Mouse (Mus musculus) forebrain, embryonic 10.5 days (tissue): Measurements from ENCODE around the gene Samd4. TPM values are rescaled to one million over a fixed set of nuclear protein-coding genes. Genes with fewer than 3 reads are reported as not detected.
A peak's percentile ranks its signal among the peaks of the same experiment; 100 is the strongest.

Source experiments
- DNase-seq: peaks from one replicate; pipeline ENCODE4 v3.0.0-alpha.2; 2017; ENCODE audit warnings: low spot score; ENCODE audit errors: extremely low spot score
- H3K27ac ChIP-seq: fragments of 300-500 bp; sonication (generic); 2 replicates; pipeline ENCODE4 v1.5.1; 2016; ENCODE audit warnings: mild to moderate bottlenecking
- H3K27me3 ChIP-seq: fragments of 300-500 bp; sonication (generic); 2 replicates; pipeline ENCODE4 v1.6.1; 2016; ENCODE audit warnings: mild to moderate bottlenecking; ENCODE audit not compliant: poor library complexity, severe bottlenecking
- H3K36me3 ChIP-seq: fragments of 300-500 bp; sonication (generic); replicated peaks from 2 replicates; pipeline ENCODE4 v1.6.1; 2016; ENCODE audit warnings: mild to moderate bottlenecking, moderate library complexity
- H3K4me1 ChIP-seq: fragments of 300-500 bp; sonication (generic); 2 replicates; pipeline ENCODE4 v1.6.1; 2016
- H3K4me3 ChIP-seq: fragments of 300-500 bp; sonication (generic); 2 replicates; pipeline ENCODE4 v1.5.1; 2016; ENCODE audit warnings: mild to moderate bottlenecking, moderate library complexity
- H3K9me3 ChIP-seq: fragments of 300-500 bp; sonication (generic); 2 replicates; pipeline ENCODE4 v1.6.1; 2016; ENCODE audit warnings: mild to moderate bottlenecking, moderate library complexity
- WGBS: fragments of 180-500 bp; shearing (Covaris S2); methylation state at CpG from one replicate; pipeline ENCODE4 v1.1.7; 2016; 5-methylcytosine and 5-hydroxymethylcytosine counted together
- polyA plus RNA-seq: library from polyadenylated mRNA; unstranded; fragments of >200 nt; fragmentation: Nextera tagmentation; extraction: Ambion mirVana; gene quantifications from 2 replicates; pipeline ENCODE4 v1.2.1, GENCODE M21; 2016

Gene Samd4
- polyA plus RNA-seq, 1 experiment from 2014 or later = 3.7 TPM

DNA sequence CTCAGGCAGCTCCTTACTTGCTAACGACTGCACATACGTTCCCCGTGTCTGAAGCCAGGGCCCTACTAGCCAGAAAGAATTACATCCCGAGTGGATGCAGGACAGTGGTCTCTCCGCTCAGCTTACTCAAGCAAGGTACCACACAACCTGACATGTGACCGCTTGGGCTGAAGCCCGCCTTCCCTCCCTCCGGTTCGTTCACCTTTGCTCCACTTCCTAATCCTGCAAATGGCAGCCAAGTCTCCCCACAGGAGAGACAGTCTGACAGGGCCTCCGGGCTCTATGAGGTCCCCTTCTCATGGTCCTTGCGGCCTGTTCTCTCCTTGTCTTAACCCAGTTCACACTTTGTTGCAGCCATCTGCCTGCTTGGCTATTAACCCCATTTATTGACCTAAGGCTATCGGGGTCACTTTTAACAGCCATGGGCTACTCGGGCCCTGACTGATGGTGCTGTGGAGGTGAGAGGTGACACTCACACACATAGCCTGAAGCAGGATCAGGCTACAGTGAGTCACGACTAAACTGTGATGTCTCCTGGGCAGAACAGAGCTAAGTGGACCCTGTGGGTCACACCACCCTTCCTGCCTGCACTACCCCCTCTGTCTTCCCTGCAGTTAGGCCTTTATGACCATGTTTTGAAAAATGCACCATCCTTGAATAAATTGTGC is 192.5 kb downstream of the Samd4 start:
- 86% methylated on average over 14 of the region's 14 CpGs for WGBS
- Histone ChIP-seq H3K9me3 (no peaks in the 10 kb centered on the region), H3K27me3 (no peaks in the 10 kb centered on the region), H3K4me1 (peaks cover 9% of the 10 kb centered on the region), H3K27ac (no peak overlapping the region), H3K36me3 (peaks cover 12% of the 10 kb centered on the region), H3K4me3 (no peak overlapping the region)
- DNase-seq = no peak

DNA sequence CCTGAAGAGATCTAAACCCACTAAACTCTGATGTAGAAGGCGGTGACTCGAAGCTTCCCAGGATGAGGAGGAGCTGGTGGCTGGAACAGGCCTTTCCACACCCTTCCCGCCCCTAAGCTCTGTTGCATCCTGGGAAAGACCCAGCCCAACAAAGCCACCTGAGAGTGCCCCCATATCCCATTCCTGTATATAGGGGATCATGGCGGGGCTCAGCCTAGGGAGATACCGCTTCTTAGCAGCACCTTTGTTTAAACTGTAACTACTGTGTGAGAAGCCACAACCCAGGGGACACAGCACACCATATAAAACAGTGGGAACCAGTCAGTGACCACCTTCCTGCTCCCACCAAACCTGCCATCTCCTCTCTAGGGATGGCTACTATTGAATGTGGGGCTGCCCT is 193.2 kb downstream of the Samd4 start:
- no peak for DNase-seq
- no peaks in the 10 kb centered on the region for H3K9me3 ChIP-seq
- peaks cover 12% of the 10 kb centered on the region for H3K36me3 ChIP-seq
- WGBS = 93% methylated on average over 5 of the region's 5 CpGs
- H3K4me3 ChIP-seq = no peak overlapping the region
- H3K4me1 ChIP-seq = peaks cover 9% of the 10 kb centered on the region
- no peaks in the 10 kb centered on the region for H3K27me3 ChIP-seq
- no peak overlapping the region for H3K27ac ChIP-seq

DNA sequence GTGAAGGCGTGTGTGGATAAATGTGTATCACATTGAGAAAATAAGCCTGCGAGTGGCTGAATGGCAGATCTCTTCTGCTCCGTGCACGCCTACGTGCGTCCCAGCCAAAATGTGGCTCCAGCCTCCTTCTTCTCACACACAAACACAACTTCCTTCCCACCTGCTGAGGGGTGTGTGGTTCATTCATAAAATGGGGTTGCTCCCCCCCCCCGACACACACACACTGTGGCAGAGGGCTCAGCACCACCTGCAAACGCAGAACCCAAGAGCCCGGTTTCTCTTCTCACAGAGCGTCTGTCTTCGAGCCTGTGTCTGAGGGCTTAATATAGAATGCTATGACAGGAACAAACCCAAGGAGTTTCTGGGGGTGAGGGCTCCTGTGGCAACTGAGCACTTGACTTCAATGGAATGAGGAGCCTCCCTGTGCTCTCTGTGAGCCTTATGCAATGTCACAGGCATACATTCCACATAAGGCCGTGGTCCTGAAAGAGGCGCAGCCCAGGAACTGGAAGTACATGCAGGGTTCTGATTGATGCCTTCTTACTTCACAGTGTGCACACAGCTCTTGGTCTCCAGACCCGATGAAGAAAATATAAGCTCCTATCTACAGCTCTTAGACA is 194.4 kb downstream of the Samd4 start:
- H3K4me1 ChIP-seq = peaks cover 9% of the 10 kb centered on the region
- no peak for DNase-seq
- H3K27me3 ChIP-seq = no peaks in the 10 kb centered on the region
- H3K9me3 ChIP-seq = no peaks in the 10 kb centered on the region
- H3K4me3 ChIP-seq = no peak overlapping the region
- H3K27ac ChIP-seq = no peak overlapping the region
- 94% methylated on average over 14 of the region's 14 CpGs for WGBS
- peaks cover 12% of the 10 kb centered on the region for H3K36me3 ChIP-seq

DNA sequence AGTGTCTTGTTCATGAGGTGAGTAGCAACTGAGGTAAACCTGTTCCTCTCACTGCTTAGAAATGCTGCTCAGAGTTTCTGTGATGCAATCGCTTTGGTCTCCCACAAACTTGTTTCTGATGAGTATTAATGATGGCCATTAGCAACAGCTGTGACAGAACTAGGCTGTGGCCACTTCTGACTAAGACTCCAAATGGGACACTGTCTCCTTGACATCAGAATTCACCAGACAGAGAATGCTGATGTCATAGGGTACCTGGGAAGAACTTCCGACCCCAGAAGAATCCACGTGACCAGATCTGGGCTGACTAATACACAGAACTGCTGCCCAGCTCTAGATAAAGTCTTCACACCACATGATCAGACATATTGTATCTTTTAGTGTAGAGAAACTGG is 194.9 kb downstream of the Samd4 start:
- WGBS = 92% methylated on average over 3 of the region's 3 CpGs

DNA sequence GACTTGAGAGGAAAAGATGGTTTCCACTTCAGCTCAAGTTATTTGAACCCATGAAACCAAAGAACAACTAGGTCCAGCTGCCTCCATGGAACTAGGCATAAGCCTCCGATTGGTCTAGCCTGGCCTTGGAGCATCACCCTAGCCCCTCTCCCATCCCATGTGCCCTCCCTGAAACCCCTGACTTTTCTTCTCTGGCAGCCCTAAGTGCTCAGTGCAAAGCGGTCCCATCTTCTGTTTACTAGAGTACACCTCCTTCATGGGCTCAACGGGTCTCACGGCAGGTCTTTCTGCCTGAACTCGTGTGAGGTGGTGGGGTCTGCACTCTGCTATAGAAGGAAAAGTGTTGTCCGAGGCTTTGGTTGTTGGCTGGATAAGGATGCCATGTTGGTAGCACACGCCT is 197.3 kb downstream of the Samd4 start:
- Histone ChIP-seq H3K4me1 (no peaks in the 10 kb centered on the region; the same call in 1 of the 2 replicates), H3K27ac (no peak overlapping the region), H3K27me3 (no peaks in the 10 kb centered on the region), H3K4me3 (no peak overlapping the region), H3K9me3 (no peaks in the 10 kb centered on the region), H3K36me3 (0 out of 2 replicates have a peak, but pooled peaks cover 5% of the 10 kb centered on the region)
- DNase-seq = no peak
- WGBS = 92% methylated on average over 7 of the region's 7 CpGs

More for the DNA sequence above, 194.9 kb downstream of the Samd4 start:
- H3K27me3 ChIP-seq = no peaks in the 10 kb centered on the region
- H3K9me3 ChIP-seq = no peaks in the 10 kb centered on the region
- no peak overlapping the region for H3K4me3 ChIP-seq
- peaks cover 6% of the 10 kb centered on the region for H3K4me1 ChIP-seq
- peaks cover 12% of the 10 kb centered on the region for H3K36me3 ChIP-seq
- H3K27ac ChIP-seq = no peak overlapping the region
- no peak for DNase-seq

DNA sequence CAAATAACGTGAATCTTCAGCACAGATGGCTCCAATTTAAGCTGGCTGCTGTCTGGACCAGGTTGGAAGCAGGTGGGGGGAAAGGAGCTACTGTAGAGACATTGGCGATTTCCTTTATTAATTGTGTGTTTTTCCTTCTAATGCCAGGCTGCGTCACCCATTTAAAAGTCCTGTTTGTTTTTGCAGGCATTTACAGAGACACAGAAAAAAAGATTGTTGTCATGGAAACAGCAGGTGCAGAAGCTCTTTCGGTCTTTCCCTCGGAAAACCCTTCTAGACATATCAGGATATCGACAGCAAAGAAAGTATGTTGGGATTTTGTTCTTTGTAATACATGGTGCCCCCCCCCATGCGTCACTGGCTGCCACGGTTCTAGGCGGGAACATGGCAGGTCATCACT is 200.7 kb downstream of the Samd4 start:
- Histone ChIP-seq H3K27me3 (no peaks in the 10 kb centered on the region), H3K9me3 (no peaks in the 10 kb centered on the region), H3K4me3 (no peak overlapping the region), H3K4me1 (peaks cover 19% of the 10 kb centered on the region), H3K36me3 (no peaks in the 10 kb centered on the region), H3K27ac (no peak overlapping the region)
- no peak for DNase-seq
- WGBS = 82% methylated on average over 9 of the region's 9 CpGs

DNA sequence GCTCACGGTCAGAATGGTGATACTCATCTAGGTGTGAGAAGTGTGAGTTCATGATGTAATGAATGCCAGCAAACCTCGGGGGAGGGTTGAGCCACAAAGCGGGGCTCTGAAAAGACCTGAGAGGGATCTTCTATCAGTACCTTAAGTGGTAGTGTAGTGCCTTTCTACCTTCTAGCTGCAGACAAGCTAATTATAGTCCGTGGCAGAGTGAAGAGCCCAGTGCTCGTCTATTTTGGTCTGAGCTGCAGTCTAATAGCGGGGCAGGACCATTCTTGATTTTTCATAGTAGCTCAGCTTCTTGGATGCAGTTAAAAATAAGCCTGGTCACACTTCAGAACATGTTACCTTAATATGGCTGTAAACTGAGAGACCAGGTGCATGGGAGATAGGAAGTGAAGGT is 201.2 kb downstream of the Samd4 start:
- 90% methylated on average over 6 of the region's 6 CpGs for WGBS
- Histone ChIP-seq H3K4me1 (peaks cover 19% of the 10 kb centered on the region), H3K9me3 (no peaks in the 10 kb centered on the region), H3K4me3 (no peak overlapping the region), H3K27ac (no peak overlapping the region), H3K36me3 (no peaks in the 10 kb centered on the region), H3K27me3 (no peaks in the 10 kb centered on the region)
- DNase-seq = no peak

DNA sequence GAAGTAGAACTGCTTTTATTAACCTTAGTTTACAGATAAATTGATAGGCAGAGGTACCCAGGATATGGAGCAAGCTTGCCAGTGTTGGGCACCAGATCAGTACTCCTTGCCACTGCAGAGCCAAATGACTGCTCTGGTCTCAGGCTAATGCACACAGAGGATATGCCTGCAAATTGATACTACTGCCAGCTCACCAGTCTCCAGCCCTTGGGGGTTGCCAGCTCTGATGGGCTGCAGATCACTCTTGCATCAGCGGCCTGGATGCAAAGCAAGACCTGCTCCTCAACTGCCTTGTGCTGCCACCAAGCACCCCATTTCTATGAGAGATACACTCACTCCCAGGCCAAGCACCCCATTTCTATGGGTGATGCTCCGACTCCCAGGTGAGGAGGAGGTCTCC is 202.0 kb downstream of the Samd4 start:
- Histone ChIP-seq H3K4me3 (no peak overlapping the region), H3K9me3 (no peaks in the 10 kb centered on the region), H3K36me3 (no peaks in the 10 kb centered on the region), H3K4me1 (peaks cover 19% of the 10 kb centered on the region), H3K27me3 (no peaks in the 10 kb centered on the region), H3K27ac (no peak overlapping the region)
- no peak for DNase-seq
- 91% methylated on average over 2 of the region's 2 CpGs for WGBS

DNA sequence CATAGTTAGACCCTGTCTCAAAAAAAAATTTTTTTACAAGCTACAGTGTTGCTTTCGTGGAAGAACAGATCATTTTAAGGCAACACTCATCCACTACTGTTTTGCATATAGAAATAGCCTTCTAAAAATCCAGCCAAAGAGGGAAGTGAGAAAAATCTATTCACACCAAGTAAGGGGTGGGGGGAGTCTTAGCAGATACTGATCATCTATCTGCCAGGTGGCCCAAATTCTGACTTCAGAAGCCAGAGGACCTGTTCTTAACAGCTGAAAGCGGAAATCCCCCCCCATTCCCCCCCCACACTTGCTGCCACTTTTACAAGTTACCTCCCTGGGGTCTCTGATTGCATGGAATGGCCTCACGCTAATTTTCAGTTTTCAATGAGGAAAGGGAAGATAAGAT is 203.5 kb downstream of the Samd4 start:
- no peak overlapping the region for H3K4me3 ChIP-seq
- H3K27me3 ChIP-seq = no peaks in the 10 kb centered on the region
- WGBS = 74% methylated on average over 3 of the region's 3 CpGs
- no peaks in the 10 kb centered on the region for H3K9me3 ChIP-seq
- H3K27ac ChIP-seq = no peak overlapping the region
- DNase-seq = no peak
- peaks cover 19% of the 10 kb centered on the region for H3K4me1 ChIP-seq
- peaks cover 3% of the 10 kb centered on the region; the same call in 1 of the 2 replicates for H3K36me3 ChIP-seq

DNA sequence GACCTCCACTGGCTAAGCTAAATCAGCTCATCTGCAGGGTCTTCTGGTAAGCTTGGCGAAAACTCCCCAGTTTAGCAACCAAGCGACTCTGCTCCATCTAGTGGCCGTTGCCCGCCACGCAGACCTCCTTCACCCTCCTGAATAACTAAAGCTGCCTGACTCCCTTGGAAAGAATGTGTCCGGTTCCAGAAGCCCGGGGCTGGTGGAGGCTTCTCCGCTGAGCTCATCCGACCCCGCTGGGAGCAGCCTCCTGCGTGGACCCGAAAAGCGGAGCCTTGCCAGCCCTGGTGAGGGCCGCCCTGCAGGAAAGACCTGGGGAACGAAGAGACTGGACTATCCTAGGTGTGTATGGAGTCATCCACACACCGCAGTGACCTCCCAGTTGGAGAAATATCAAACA is 204.1 kb downstream of the Samd4 start:
- peak overlapping the region; percentile 45 for H3K4me3 ChIP-seq
- H3K4me1 ChIP-seq = peaks cover 19% of the 10 kb centered on the region
- peaks cover 5% of the 10 kb centered on the region; the same call in 1 of the 2 replicates for H3K36me3 ChIP-seq
- no peaks in the 10 kb centered on the region for H3K27me3 ChIP-seq
- no peaks in the 10 kb centered on the region for H3K9me3 ChIP-seq
- DNase-seq = peak; percentile 84
- H3K27ac ChIP-seq = peak overlapping the region; percentile 78
- 4% methylated on average over 16 of the region's 16 CpGs for WGBS

DNA sequence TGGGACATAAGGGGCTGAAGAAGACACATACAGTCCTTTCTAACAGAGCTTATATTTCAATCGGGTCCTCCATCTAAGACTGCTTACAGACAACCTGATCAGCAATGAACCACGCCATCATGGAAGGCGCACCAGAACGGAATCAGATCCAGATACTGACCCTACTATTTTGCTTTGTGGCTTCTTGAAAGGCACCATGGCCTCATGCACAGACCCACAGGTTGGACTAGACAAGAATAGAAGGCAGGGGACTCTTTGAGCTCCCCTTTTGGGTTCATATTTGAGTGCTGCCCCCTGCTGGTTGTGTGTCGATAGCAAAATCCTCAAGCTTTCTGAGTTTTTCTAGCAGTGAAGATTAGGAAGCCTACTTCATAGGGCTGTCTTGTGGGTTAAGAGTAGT is 204.5 kb downstream of the Samd4 start:
- peaks cover 19% of the 10 kb centered on the region for H3K4me1 ChIP-seq
- 0 out of 2 replicates have a peak overlapping the region, but pooled peaks have one; percentile 78 for H3K27ac ChIP-seq
- 37% methylated on average over 5 of the region's 5 CpGs for WGBS
- DNase-seq = peak; percentile 78
- H3K9me3 ChIP-seq = no peaks in the 10 kb centered on the region
- peaks cover 5% of the 10 kb centered on the region; the same call in 1 of the 2 replicates for H3K36me3 ChIP-seq
- H3K4me3 ChIP-seq = peak overlapping the region; percentile 45
- H3K27me3 ChIP-seq = no peaks in the 10 kb centered on the region

DNA sequence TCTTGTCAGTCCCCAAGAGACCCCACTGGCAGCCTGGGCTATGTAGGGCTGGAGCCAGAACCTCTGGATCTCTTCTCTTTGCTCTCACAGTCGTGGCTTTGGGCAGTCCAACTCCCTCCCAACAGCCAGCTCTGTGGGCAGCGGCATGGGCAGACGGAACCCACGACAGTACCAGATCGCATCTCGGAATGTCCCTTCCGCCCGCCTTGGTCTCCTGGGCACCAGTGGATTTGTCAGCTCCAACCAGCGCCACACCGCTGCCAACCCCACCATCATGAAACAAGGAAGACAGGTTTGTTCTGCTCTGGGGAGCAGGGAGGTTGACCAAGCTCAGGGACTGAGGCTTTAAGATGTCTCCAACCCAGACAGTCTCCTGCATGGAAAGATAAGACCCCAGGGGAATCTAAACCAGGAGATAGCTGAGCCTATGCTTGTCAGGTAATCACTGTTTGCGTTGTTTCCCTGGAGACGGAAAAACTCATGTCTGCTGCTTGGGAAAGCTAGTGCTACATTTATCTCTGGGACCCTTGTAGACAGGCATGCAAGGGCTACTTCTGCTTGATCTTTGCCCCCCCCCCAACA is 205.1 kb downstream of the Samd4 start:
- no peaks in the 10 kb centered on the region for H3K9me3 ChIP-seq
- H3K27me3 ChIP-seq = no peaks in the 10 kb centered on the region
- 83% methylated on average over 12 of the region's 12 CpGs for WGBS
- peaks cover 19% of the 10 kb centered on the region for H3K4me1 ChIP-seq
- peaks cover 5% of the 10 kb centered on the region; the same call in 1 of the 2 replicates for H3K36me3 ChIP-seq
- no peak for DNase-seq
- no peak overlapping the region for H3K27ac ChIP-seq
- H3K4me3 ChIP-seq = no peak overlapping the region

DNA sequence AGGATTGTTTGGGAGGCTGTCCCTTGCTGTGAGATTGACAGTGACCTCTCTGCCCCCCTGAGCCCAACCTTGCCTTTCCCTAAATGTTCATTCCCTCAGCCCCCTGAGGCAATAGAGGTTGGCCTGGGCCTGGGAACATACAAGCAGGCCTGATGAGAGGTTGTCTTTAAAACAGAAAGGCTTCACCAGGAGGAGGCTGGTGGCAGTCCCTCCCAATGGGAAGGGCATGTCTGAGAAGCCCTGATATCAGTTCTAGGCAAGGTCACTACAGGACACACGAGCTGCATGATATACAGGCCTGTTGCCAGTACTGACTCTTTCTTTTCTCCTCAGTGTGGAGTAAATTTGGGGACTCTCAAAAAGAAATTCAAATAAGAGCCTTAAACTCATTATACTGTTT is 205.7 kb downstream of the Samd4 start:
- Histone ChIP-seq H3K27ac (no peak overlapping the region), H3K27me3 (no peaks in the 10 kb centered on the region), H3K9me3 (no peaks in the 10 kb centered on the region), H3K36me3 (peaks cover 5% of the 10 kb centered on the region; the same call in 1 of the 2 replicates), H3K4me3 (no peak overlapping the region), H3K4me1 (peaks cover 19% of the 10 kb centered on the region)
- no peak for DNase-seq
- 52% methylated on average over 1 of the region's 1 CpGs for WGBS
